Mouse (Mus musculus) liver, embryonic 14.5 days (tissue): Measurements from ENCODE around the gene Ctsj. TPM values are rescaled to one million over a fixed set of nuclear protein-coding genes. Genes with fewer than 3 reads are reported as not detected.
"Not testable (repeated sequence)": the region's sequence is repeated elsewhere in the genome, so short reads cannot be mapped to it uniquely, and the experiment has no call there.

ENCODE experiments used
- ATAC-seq: fragments of 200-750 bp; cut with Nextera tagmentation; 2 replicates; pipeline ENCODE4 v1.8.0; 2017; ENCODE audit warnings: moderate number of reproducible peaks, mild to moderate bottlenecking, moderate library complexity; ENCODE audit not compliant: insufficient read depth
- DNase-seq, 3 experiments: peaks; one replicate each; pipeline ENCODE4 v3.0.0-alpha.2; 2012 to 2013; ENCODE audit warnings: low read depth in 3 of 3, low spot score in 3 of 3
- H3K27ac ChIP-seq: fragments of 300-500 bp; sonication (generic); 2 replicates; pipeline ENCODE4 v1.5.1; 2014; ENCODE audit warnings: moderate library complexity, mild to moderate bottlenecking, control low read depth, inconsistent platforms
- H3K27me3 ChIP-seq: fragments of 300-500 bp; sonication (generic); 2 replicates; pipeline ENCODE4 v1.6.1; 2014; ENCODE audit warnings: mild to moderate bottlenecking, low read length, moderate library complexity; ENCODE audit not compliant: control insufficient read depth, insufficient read depth
- H3K36me3 ChIP-seq: fragments of 300-500 bp; sonication (generic); replicated peaks from 2 replicates; pipeline ENCODE4 v1.6.1; 2014; ENCODE audit warnings: low read depth; ENCODE audit not compliant: control insufficient read depth, insufficient read depth
- H3K4me1 ChIP-seq, 2 experiments: fragments of 200-500 bp in 1 of 2; fragments of 300-500 bp in 1 of 2; sonication (generic) in 1 of 2; replicated peaks; 2 replicates each; pipeline ENCODE4 v1.6.1; 2012 to 2014; ENCODE audit warnings: antibody characterized with exemption in 1 of 2, inconsistent platforms in 1 of 2, low read length in 1 of 2; ENCODE audit not compliant: control insufficient read depth in 2 of 2, insufficient read depth in 2 of 2
- H3K4me2 ChIP-seq: fragments of 300-500 bp; sonication (generic); 2 replicates; pipeline ENCODE4 v1.6.1; 2014; ENCODE audit warnings: low read depth, mild to moderate bottlenecking, control low read depth, moderate library complexity
- H3K4me3 ChIP-seq, 2 experiments: fragments of 200-500 bp in 1 of 2; fragments of 300-500 bp in 1 of 2; sonication (generic) in 1 of 2; 2 replicates each; pipeline ENCODE4 v1.5.1; 2012 to 2014; ENCODE audit warnings: low read depth in 2 of 2, low read length in 2 of 2, mild to moderate bottlenecking in 2 of 2, control low read depth in 1 of 2, inconsistent platforms in 1 of 2, moderate library complexity in 1 of 2; ENCODE audit not compliant: insufficient read depth in 1 of 2
- H3K9ac ChIP-seq: fragments of 300-500 bp; sonication (generic); replicated peaks from 2 replicates; pipeline ENCODE4 v1.6.1; 2014; ENCODE audit warnings: mild to moderate bottlenecking, control low read depth, moderate library complexity
- H3K9me3 ChIP-seq: fragments of 300-500 bp; sonication (generic); 2 replicates; pipeline ENCODE4 v1.6.1; 2016; ENCODE audit warnings: low read length, mixed read lengths; ENCODE audit not compliant: control insufficient read depth
- CTCF ChIP-seq: IDR thresholded peaks from 2 replicates; pipeline ENCODE4 v1.5.1; 2016; ENCODE audit warnings: antibody characterized with exemption, low read depth, control low read depth
- EP300 ChIP-seq: IDR thresholded peaks from 2 replicates; pipeline ENCODE4 v1.6.1; 2016; ENCODE audit warnings: antibody characterized with exemption, low read depth
- WGBS: fragments of 180-500 bp; shearing (Covaris S2); extraction: QIAGEN DNeasy Blood & Tissue Kit; methylation state at CpG from one replicate; pipeline ENCODE4 v1.1.7; 2014; ENCODE audit not compliant: insufficient replicate concordance; 5-methylcytosine and 5-hydroxymethylcytosine counted together
- polyA plus RNA-seq, 2 experiments: library from polyadenylated mRNA; depleted of rRNA in 1 of 2; stranded (reverse) in 1 of 2; unstranded in 1 of 2; fragments of >200 nt; fragmentation: Nextera tagmentation in 1 of 2; extraction: Ambion mirVana in 1 of 2; gene quantifications; 2 replicates each; pipeline versions ENCODE4 v1.2.1 to v1.2.3; 2012 to 2014

Ctsj gene
- polyA plus RNA-seq, 2 experiments = 0.04 TPM; not detected in 1

- Histone ChIP-seq H3K36me3 (no peaks in the 10 kb centered on the region), H3K9me3 (no peaks in the 10 kb centered on the region), H3K9ac (no peak overlapping the region), H3K4me2 (no peak overlapping the region), H3K27ac (no peak overlapping the region), H3K27me3 (no peaks in the 10 kb centered on the region), H3K4me1 (no peaks in the 10 kb centered on the region), H3K4me3 (no peak overlapping the region)
- TF ChIP-seq EP300 (no peak), CTCF (no peak; the same call in 1 of the 2 replicates)
- DNase-seq = no peak
- no peak for ATAC-seq
- WGBS = 32% methylated on average over 2 of the region's 2 CpGs
Measured at GRCm38 (mm10) chr13:60997600-60997999, 8.2 kb downstream of the Ctsj start.

- not testable (repeated sequence) for H3K4me1 ChIP-seq, H3K36me3 ChIP-seq, H3K27ac ChIP-seq, ATAC-seq, DNase-seq, H3K4me2 ChIP-seq, H3K4me3 ChIP-seq, H3K9ac ChIP-seq, H3K9me3 ChIP-seq, H3K27me3 ChIP-seq
- 60% methylated on average over 5 of the region's 5 CpGs for WGBS
Measured at GRCm38 (mm10) chr13:60986915-60987314, 18.8 kb downstream of the Ctsj start.

DNA sequence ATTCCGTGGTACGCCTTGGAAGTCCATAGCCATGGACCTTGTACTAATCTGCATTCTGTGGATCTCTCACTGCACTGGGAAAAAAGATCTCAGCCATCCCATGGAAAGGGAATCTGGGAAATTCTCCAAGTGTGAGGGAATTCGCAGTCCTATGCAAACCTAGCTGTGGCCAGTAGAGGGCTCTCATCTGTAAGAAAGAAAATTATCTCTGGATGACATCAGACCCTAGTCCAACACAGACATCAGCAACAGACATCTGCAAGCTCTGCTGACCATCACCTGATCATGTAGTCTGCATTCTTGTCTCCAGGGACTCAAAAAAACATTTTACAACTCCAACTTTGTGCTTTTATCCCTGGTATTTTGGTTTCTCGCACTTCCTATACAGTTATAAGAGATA lies 33.4 kb downstream of the Ctsj start:
- ATAC-seq, DNase-seq, H3K36me3 ChIP-seq, H3K27me3 ChIP-seq, H3K9me3 ChIP-seq, H3K4me3 ChIP-seq, H3K4me2 ChIP-seq, H3K4me1 ChIP-seq, H3K9ac ChIP-seq, H3K27ac ChIP-seq: not testable (repeated sequence)
- 49% methylated on average over 4 of the region's 4 CpGs for WGBS

- not testable (repeated sequence) for DNase-seq, ATAC-seq, H3K9ac ChIP-seq, H3K4me2 ChIP-seq, H3K27ac ChIP-seq, H3K36me3 ChIP-seq, H3K4me1 ChIP-seq, H3K9me3 ChIP-seq, H3K27me3 ChIP-seq, H3K4me3 ChIP-seq
- 32% methylated on average over 5 of the region's 5 CpGs for WGBS
Measured at GRCm38 (mm10) chr13:60963985-60964384, 41.8 kb downstream of the Ctsj start.

- no peak overlapping the region for H3K9ac ChIP-seq
- H3K36me3 ChIP-seq = no peaks in the 10 kb centered on the region
- no peaks in the 10 kb centered on the region for H3K4me1 ChIP-seq
- no peaks in the 10 kb centered on the region for H3K27me3 ChIP-seq
- no peak overlapping the region for H3K27ac ChIP-seq
- ATAC-seq = no peak
- no peak for DNase-seq
- H3K9me3 ChIP-seq = no peaks in the 10 kb centered on the region
- TF ChIP-seq EP300 = no peak
- WGBS = 46% methylated on average over 5 of the region's 5 CpGs
- no peak overlapping the region for H3K4me2 ChIP-seq
- H3K4me3 ChIP-seq = no peak overlapping the region
Measured at GRCm38 (mm10) chr13:60961706-60962105, 44.1 kb downstream of the Ctsj start.

Other genes starting within 250 kb of the Ctsj start
- gene BC051665, start 219.6 kb downstream of the Ctsj start, polyA plus RNA-seq (2012; rRNA removed) = not detected in 2 replicates
- not detected in 2 replicates for gene BC051665, start 219.6 kb downstream of the Ctsj start, polyA plus RNA-seq (2014; fragmentation: Nextera tagmentation; extraction: Ambion mirVana)
- not detected in 2 replicates for gene Ctsll3, start 203.1 kb downstream of the Ctsj start, polyA plus RNA-seq (2012; rRNA removed)
- gene Ctsll3, start 203.1 kb downstream of the Ctsj start, polyA plus RNA-seq (2014; fragmentation: Nextera tagmentation; extraction: Ambion mirVana) = not detected in 2 replicates
- 0.06 TPM in 1 of 2 replicates, not detected in the other for gene 4930486L24Rik, start 141.5 kb downstream of the Ctsj start, polyA plus RNA-seq (2012; rRNA removed)
- 0.06 TPM in 1 of 2 replicates, not detected in the other for gene 4930486L24Rik, start 141.5 kb downstream of the Ctsj start, polyA plus RNA-seq (2014; fragmentation: Nextera tagmentation; extraction: Ambion mirVana)
- gene Gm49392, start 109.1 kb downstream of the Ctsj start, polyA plus RNA-seq (2012; rRNA removed) = 0.11 and 0.23 TPM in 2 replicates
- gene Gm49392, start 109.1 kb downstream of the Ctsj start, polyA plus RNA-seq (2014; fragmentation: Nextera tagmentation; extraction: Ambion mirVana) = not detected in 2 replicates
- 3.3 and 4.9 TPM in 2 replicates for gene Ctla2b, start 108.5 kb downstream of the Ctsj start, polyA plus RNA-seq (2012; rRNA removed)
- 7.8 and 8.1 TPM in 2 replicates for gene Ctla2b, start 108.5 kb downstream of the Ctsj start, polyA plus RNA-seq (2014; fragmentation: Nextera tagmentation; extraction: Ambion mirVana)
- gene Tpbpb, start 101.1 kb downstream of the Ctsj start, polyA plus RNA-seq (2012; rRNA removed) = not detected in 2 replicates
- gene Tpbpb, start 101.1 kb downstream of the Ctsj start, polyA plus RNA-seq (2014; fragmentation: Nextera tagmentation; extraction: Ambion mirVana) = not detected in 2 replicates
- gene Gm49393, start 70.4 kb downstream of the Ctsj start, polyA plus RNA-seq (2012; rRNA removed) = not detected in 2 replicates
- gene Gm49393, start 70.4 kb downstream of the Ctsj start, polyA plus RNA-seq (2014; fragmentation: Nextera tagmentation; extraction: Ambion mirVana) = not detected in 2 replicates
- 1.00 and 5.0 TPM in 2 replicates for gene Gm49391, start 69.4 kb downstream of the Ctsj start, polyA plus RNA-seq (2012; rRNA removed)
- gene Gm49391, start 69.4 kb downstream of the Ctsj start, polyA plus RNA-seq (2014; fragmentation: Nextera tagmentation; extraction: Ambion mirVana) = 1.8 and 2.9 TPM in 2 replicates
- gene Ctla2a, start 69.3 kb downstream of the Ctsj start, polyA plus RNA-seq (2012; rRNA removed) = 7.6 and 14.9 TPM in 2 replicates
- gene Ctla2a, start 69.3 kb downstream of the Ctsj start, polyA plus RNA-seq (2014; fragmentation: Nextera tagmentation; extraction: Ambion mirVana) = 32.3 and 36.0 TPM in 2 replicates
- gene Tpbpa, start 64.0 kb downstream of the Ctsj start, polyA plus RNA-seq (2012; rRNA removed) = 0.08 and 0.12 TPM in 2 replicates
- gene Tpbpa, start 64.0 kb downstream of the Ctsj start, polyA plus RNA-seq (2014; fragmentation: Nextera tagmentation; extraction: Ambion mirVana) = not detected in 2 replicates
- not detected in 2 replicates for gene Ctsq, start 34.7 kb upstream of the Ctsj start, polyA plus RNA-seq (2012; rRNA removed)
- gene Ctsq, start 34.7 kb upstream of the Ctsj start, polyA plus RNA-seq (2014; fragmentation: Nextera tagmentation; extraction: Ambion mirVana) = not detected in 2 replicates
- gene Ctsr, start 158.3 kb upstream of the Ctsj start, polyA plus RNA-seq (2012; rRNA removed) = not detected in 2 replicates
- gene Ctsr, start 158.3 kb upstream of the Ctsj start, polyA plus RNA-seq (2014; fragmentation: Nextera tagmentation; extraction: Ambion mirVana) = not detected in 2 replicates
- not detected in 2 replicates for gene Cts6, start 197.5 kb upstream of the Ctsj start, polyA plus RNA-seq (2012; rRNA removed)
- not detected in 2 replicates for gene Cts6, start 197.5 kb upstream of the Ctsj start, polyA plus RNA-seq (2014; fragmentation: Nextera tagmentation; extraction: Ambion mirVana)
- gene Cts8, start 249.4 kb upstream of the Ctsj start, polyA plus RNA-seq (2012; rRNA removed) = not detected in 2 replicates
- gene Cts8, start 249.4 kb upstream of the Ctsj start, polyA plus RNA-seq (2014; fragmentation: Nextera tagmentation; extraction: Ambion mirVana) = not detected in 2 replicates